11 mouse cellular contexts compared by ENCODE assay signal in genomic region chr5:134467030-134467549, GRCm38 (mm10). TPM values are rescaled to one million over a fixed set of nuclear protein-coding genes. Genes with fewer than 3 reads are reported as not detected.
DNase-seq lines count a peak whose midpoint lies in the region; ATAC-seq and TF ChIP-seq lines count a peak whose summit lies in the region.
"Had no signal": no experiment of that assay in that cellular context is flagged by ENCODE, and none has a peak within 500 bp of the region (broad histone marks: within the 10 kb centered on the region; RNA-seq: fewer than 3 reads in every experiment).

No protein-coding gene starts in this region.

- no peaks in the 10 kb centered on the region for H3K9me3 ChIP-seq in embryonic facial prominence, embryonic 10.5 days
- H3K9me3 ChIP-seq in hindbrain, postnatal 0 days (ENCODE audit: low read length): no peaks in the 10 kb centered on the region
- no peaks in the 10 kb centered on the region for H3K9me3 ChIP-seq in midbrain, embryonic 12.5 days
- H3K9me3 ChIP-seq: megakaryocyte, embryonic 14.5 days had no signal

- peak; percentile 41 for DNase-seq in brain, adult 2 months (ENCODE audit: low read depth, low spot score)
- DNase-seq in embryonic facial prominence, embryonic 10.5 days (ENCODE audit: low spot score): peak; percentile 59
- DNase-seq in hindbrain, postnatal 0 days (ENCODE audit: low spot score): peak; percentile 22
- DNase-seq in cerebellum, adult 11-12 months: no peak
- no peak for DNase-seq in cerebellum, adult 9-10 months
- DNase-seq in gastrocnemius, adult 18-20 months (ENCODE audit: low spot score): no peak
- no peak for DNase-seq in layer of hippocampus, adult 18-20 months (ENCODE audit: low spot score in 2 of 2)
- DNase-seq: cerebellum, adult 9-11 months; heart, postnatal 10 days had no signal

- 0 out of 2 replicates have a peak, but pooled peaks have one; percentile 29 for ATAC-seq in hindbrain, postnatal 0 days
- 0 out of 2 replicates have a peak, but pooled peaks have one; percentile 2 for ATAC-seq in midbrain, embryonic 12.5 days (ENCODE audit: low FRiP score, low read depth)

- H3K4me3 ChIP-seq in embryonic facial prominence, embryonic 10.5 days: peak overlapping the region; percentile 11; the same call in 1 of the 2 replicates
- no peak overlapping the region for H3K4me3 ChIP-seq in hindbrain, postnatal 0 days (ENCODE audit: low read length)
- no peak overlapping the region for H3K4me3 ChIP-seq in midbrain, embryonic 12.5 days
- H3K4me3 ChIP-seq: megakaryocyte, embryonic 14.5 days had no signal

- no peak overlapping the region for H3K4me2 ChIP-seq in hindbrain, postnatal 0 days (ENCODE audit: low read depth, low read length)
- H3K4me2 ChIP-seq in midbrain, embryonic 12.5 days (replicated peaks): peak overlapping the region; percentile 38

- no peaks in the 10 kb centered on the region for H3K27me3 ChIP-seq in embryonic facial prominence, embryonic 10.5 days (replicated peaks; ENCODE audit: low read depth, poor library complexity, severe bottlenecking)
- H3K27me3 ChIP-seq in hindbrain, postnatal 0 days (ENCODE audit: insufficient read depth, low read length): no peaks in the 10 kb centered on the region
- no peaks in the 10 kb centered on the region for H3K27me3 ChIP-seq in midbrain, embryonic 12.5 days

- TF ChIP-seq CTCF in hindbrain, postnatal 0 days (IDR thresholded peaks at IDR 0.05; ENCODE audit: low read depth): no peak

- H3K9ac ChIP-seq in hindbrain, postnatal 0 days (replicated peaks; ENCODE audit: low read length): no peak overlapping the region
- H3K9ac ChIP-seq in midbrain, embryonic 12.5 days (replicated peaks): no peak overlapping the region

- 54% methylated on average over 8 of the region's 8 CpGs for WGBS in embryonic facial prominence, embryonic 10.5 days
- WGBS in hindbrain, postnatal 0 days: 55% methylated on average over 8 of the region's 8 CpGs
- 57% methylated on average over 8 of the region's 8 CpGs for WGBS in midbrain, embryonic 12.5 days

- peak overlapping the region; percentile 77 for H3K27ac ChIP-seq in embryonic facial prominence, embryonic 10.5 days (replicated peaks)
- no peak overlapping the region; the same call in 1 of the 2 replicates for H3K27ac ChIP-seq in hindbrain, postnatal 0 days
- peak overlapping the region; percentile 69; the same call in 1 of the 2 replicates for H3K27ac ChIP-seq in midbrain, embryonic 12.5 days (replicated peaks)

- peaks cover 29% of the 10 kb centered on the region for H3K4me1 ChIP-seq in embryonic facial prominence, embryonic 10.5 days
- peaks cover 3% of the 10 kb centered on the region; the same call in 1 of the 2 replicates for H3K4me1 ChIP-seq in hindbrain, postnatal 0 days (ENCODE audit: insufficient read depth, low read length)
- H3K4me1 ChIP-seq in midbrain, embryonic 12.5 days: peaks cover 16% of the 10 kb centered on the region

- no peaks in the 10 kb centered on the region for H3K36me3 ChIP-seq in embryonic facial prominence, embryonic 10.5 days (replicated peaks)
- H3K36me3 ChIP-seq in hindbrain, postnatal 0 days (ENCODE audit: insufficient read depth, low read length): no peaks in the 10 kb centered on the region
- H3K36me3 ChIP-seq in midbrain, embryonic 12.5 days: no peaks in the 10 kb centered on the region

RNA-seq across cellular contexts. Expression of gene Gtf2ird1, which starts 10.6 kb away (rescaled TPM):
- 114 and 122 TPM in 2 replicates for polyA plus RNA-seq in embryonic facial prominence, embryonic 10.5 days (2016; fragmentation: Nextera tagmentation; extraction: Ambion mirVana)
- 46.4 and 54.4 TPM in 2 replicates for total RNA-seq in hindbrain, postnatal 0 days (2014; rRNA removed)
- polyA plus RNA-seq in hindbrain, postnatal 0 days (2015; fragmentation: Nextera tagmentation; extraction: Ambion mirVana): 52.7 and 57.7 TPM in 2 replicates
- 120 and 122 TPM in 2 replicates for polyA plus RNA-seq in midbrain, embryonic 12.5 days (2016; fragmentation: Nextera tagmentation; extraction: Ambion mirVana)
- 10 to 100 TPM; 10.9 to 19.9 TPM for total RNA-seq in gastrocnemius, adult 18-20 months (2021)
- total RNA-seq in layer of hippocampus, adult 18-20 months (2021): 10 to 100 TPM; 19.8 to 27.3 TPM

Comparison
In these comparisons a context has a peak if more than half of its experiments do, and no peak if none do; other contexts are left out.
1. DNase-seq: peak in brain, adult 2 months (single experiment), embryonic facial prominence, embryonic 10.5 days (single experiment) and hindbrain, postnatal 0 days (single experiment); none in cerebellum, adult 11-12 months (single experiment), cerebellum, adult 9-10 months (single experiment), gastrocnemius, adult 18-20 months (single experiment) and layer of hippocampus, adult 18-20 months (0 of 2).